Mouse (Mus musculus) adrenal gland, postnatal 4 days (tissue): Measurements from ENCODE around the gene Dnajc4. TPM values are rescaled to one million over a fixed set of nuclear protein-coding genes. Genes with fewer than 3 reads are reported as not detected.

Experiments
- DNase-seq, 2 experiments: peaks; one replicate each; pipeline ENCODE4 v3.0.0; 2021 to 2022; ENCODE audit warnings: low spot score in 2 of 2, mixed read lengths in 2 of 2
- total RNA-seq, 2 experiments: library from RNA; stranded (reverse); gene quantifications; 2 replicates each; pipeline ENCODE4 v1.2.3; 2021

The Dnajc4 gene
- total RNA-seq, 2 experiments from 2014 or later: 35.3 to 37.6 TPM

DNA sequence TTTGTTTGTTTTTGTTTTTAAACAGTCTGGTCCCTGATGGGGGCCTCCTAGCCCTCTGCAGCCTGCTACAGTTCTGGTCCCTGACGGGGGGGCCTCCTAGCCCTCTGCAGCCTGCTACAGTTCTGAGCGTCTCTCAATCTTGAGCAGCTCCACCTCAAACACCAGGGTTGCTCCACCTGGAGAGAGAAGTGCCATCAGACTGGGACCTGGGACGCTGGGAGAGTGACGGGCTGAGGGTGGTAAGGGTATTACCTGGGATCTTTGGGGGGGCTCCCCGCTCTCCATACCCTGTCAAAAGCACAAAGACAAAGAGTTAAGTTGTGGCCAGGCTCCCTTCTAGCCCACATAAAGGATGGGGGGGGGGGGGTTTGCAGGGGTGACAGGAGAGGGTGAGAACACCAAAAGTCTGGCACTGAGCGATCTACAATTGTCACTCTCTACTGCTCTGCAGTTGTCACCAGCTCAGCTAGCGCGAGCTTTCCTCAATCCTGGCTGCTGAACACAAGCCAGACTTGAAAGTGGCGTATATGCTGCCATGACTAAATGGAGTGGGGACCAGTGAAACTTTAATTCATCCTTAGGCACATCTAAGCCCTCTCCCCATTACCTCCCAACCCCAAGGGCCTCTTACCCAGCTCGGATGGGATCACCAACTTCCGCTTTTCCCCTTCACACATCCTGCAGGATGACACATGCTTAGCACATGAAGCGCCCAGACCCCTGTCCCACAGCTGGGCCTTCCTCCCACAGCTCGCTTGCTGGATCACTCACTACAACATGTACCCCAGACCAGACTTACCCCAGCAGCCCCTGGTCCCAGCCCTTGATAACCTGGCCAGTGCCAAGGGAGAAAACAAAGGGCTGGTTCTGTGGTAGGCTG is 14.4 kb downstream of the Dnajc4 start:
- DNase-seq: no peak

DNA sequence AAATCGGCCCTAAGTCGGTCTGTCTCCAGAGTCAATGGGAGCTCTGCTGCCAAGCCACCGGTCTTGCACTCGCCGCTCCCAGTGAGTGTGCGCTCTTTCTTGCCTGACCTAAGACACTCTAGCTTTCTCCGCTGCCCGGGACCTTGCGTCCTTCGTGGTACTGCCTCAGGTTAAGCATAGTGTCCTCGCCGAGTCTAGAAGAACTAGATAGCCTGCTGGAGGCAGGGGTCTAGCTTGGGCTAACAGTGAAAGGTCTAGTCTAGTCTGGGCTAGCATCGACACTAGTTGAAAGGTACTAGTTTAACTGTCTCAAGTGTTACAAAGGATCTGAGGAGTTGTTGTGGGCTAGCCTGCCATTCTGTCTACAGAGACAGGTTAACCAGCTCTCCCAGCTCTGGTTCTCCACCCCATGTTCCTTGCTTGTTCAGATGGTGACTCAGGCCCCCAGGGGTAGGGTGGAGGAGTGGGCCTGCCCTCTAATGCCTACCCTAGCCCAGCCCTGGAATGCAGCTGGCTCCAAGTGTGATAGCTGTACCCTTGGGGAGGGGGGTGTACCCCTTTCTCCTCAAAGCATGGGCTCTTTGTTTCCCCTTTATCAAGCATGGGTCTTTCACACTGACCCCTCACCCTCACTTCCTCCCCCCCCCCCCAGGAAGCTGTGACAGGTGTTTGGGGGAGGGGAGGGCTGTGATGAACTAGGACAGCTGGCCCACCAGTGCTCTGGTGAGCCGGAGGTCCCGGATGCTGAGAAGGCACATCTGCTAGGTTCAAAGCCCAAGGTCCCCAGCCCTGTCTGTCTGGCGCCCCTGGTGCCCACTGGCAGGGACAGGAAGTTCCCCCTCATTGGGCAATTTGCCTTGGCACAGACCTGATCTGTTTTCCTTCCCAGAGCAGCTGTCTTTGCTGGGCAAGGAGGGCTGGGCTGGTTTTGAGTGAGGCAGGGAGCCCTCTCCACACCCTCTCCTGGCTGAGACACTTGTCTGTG is 16.5 kb downstream of the Dnajc4 start, which contains the start of gene Plcb3:
Plcb3 (minus strand) TSS at position 934 of the 985 bp plus-strand sequence.
- peak in 1 of 2 experiments; percentile 52 for DNase-seq

DNA sequence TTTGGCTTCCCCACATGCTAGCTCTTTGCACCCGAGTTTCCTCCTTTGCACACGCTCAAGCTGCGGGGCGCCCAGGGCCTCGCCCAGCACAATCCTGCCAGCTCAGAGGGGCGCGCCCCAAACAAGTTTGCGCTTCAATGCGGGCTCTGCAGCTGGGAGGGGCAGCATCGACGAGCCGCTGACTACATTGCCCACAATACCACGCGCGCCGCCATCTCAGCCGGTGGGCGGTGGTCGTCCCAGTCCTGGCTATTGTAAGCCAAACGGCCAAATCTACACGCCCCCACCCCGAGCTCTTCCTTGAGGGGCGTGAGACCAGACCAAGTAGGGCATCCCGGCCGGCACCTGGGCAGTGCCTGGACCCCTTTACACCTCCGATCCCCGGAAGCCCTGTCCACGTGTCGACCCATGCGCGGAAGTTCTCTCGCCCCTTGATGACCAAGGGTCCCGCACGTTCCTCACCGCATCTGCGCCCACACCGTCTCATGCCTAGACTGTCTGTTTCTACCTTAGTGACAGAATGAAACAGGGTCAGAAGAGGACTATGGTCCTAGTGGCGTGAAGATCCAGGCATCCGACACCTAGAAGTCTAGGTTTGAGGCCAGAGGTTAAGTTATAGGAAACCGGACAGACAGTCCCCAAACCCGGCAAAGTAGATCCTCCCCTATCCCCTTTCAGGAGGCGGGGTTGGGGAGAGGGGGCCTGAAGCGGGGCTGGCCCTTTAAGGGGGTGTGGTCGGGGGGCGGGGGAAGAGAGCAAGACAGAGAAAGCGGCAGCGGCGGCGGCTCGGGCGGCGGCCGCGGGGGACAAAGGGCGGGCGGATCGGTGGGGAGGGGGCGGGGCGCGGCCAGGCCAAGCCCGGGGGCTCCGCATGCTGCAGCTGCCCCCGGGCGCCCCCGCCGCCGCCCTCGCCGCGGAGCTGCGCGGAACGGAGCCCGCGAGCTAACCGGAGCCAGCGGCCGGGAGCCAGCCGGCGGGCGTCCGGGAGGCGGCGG is 17.9 kb downstream of the Dnajc4 start, which contains the start of gene Ppp1r14b:
Ppp1r14b (plus strand) TSS at position 758 of the 995 bp plus-strand sequence.
- peak in 1 of 2 experiments; percentile 70 for DNase-seq

DNA sequence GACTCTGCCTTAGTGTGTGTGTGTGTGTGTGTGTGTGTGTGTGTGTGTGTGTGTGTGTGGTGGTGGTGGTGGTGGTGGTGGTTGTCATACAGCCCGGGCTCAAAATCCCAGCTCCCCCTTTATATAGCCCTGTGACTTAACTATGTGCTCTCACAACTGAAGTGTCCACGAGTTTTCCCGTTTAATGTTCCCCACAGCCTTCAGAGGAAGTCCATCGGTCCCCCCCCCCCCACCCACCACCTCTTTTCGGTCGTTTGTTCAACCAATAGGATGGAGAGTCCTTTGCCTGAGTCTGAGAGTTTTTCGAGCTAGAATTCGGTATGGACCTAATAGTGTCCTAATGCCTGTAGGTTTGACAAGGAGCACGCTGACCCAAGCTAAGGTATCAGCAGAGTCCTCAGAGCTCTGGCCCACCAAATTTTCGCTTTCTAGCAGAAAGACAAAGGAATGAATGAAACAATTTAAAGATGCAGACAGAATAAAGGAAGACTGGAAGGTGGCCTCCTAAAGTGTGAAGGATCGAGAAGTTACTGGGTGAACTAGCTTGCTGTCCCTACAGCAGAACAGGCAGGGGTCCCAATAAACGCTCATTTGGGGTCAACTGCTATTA is 18.7 kb downstream of the Dnajc4 start:
- DNase-seq: no peak

DNA sequence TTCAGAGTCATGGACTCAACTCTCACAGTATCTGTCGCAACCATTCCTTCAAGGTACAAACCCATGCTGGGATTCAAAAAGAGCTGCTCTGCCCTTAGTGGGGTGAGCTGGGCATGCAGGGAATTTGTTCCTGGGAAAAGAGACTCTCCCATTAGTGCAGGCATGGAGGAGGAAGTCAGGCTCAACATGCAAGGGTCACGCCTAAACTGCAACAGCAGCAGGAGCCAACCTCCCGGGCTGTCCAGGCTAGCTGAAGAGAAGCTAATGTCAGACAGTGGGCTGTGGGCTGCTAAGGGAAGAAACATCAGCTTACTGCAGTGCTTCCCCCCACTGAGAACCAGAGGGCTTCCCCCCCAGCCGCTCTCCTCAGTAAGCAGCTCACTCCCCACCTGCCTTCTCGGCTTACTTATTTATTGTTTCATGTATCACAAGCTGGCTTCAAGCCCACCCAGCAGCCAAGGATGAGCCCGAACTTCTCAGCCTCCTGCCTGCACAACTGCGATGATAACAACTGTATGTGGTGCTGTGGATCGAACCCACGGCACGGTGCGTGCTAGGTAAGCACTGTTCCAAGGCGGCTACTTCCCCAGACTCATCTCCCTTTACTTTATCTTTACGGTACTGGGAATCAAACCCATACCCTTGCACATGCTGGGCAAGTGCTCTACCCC is 20.0 kb downstream of the Dnajc4 start:
- DNase-seq: no peak

DNA sequence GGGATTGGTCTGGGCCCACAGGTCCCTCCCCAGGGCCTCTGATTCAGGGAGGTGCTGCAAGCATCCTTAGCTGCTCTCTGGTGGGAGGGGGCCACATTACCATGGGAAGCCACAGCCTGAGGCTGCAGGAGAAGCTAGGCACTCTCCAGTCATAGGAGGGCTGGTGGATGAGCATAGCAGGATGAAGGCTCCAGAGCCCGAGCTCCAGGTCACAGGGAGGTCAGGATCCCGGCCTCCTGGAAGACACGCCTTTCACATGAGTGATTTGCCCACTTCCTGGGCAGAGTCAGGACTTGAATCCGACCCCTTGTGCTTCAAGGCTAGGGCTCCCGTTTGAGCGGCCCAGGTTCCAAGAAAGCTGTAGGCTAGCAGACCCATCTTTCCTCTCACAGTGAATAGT is 20.7 kb downstream of the Dnajc4 start:
- DNase-seq: no peak

DNA sequence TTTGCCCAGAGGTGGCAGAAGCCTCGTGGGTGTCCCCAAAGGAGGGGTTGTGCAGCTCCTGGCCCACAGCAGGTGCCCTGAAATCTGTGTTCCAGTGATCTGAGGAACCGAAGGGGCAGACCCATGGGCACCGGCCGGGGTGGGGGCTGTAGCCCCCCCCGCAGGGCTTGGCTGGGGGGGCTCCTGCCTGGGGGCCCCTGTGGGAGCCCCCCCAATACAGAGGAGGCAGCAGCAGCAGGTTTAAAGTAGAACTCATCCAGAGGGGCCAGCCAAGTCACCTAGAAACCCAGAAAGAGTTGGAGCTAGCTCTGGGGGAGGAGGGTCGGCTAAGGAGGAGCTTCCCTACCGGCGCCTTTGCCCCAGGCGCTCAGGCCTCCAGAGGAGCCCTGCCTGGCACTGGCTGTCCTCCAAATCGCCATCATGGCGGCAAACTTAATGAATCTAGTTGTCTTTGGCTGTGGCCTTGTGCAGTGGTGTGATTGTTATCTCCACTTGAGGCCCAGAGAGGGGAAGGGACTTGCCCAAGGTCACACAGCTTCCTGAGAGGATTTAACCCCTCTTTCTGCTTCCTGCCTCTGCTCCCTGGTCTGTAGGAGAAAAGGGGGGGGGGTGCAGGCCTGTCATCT is 21.8 kb downstream of the Dnajc4 start:
- no peak for DNase-seq

DNA sequence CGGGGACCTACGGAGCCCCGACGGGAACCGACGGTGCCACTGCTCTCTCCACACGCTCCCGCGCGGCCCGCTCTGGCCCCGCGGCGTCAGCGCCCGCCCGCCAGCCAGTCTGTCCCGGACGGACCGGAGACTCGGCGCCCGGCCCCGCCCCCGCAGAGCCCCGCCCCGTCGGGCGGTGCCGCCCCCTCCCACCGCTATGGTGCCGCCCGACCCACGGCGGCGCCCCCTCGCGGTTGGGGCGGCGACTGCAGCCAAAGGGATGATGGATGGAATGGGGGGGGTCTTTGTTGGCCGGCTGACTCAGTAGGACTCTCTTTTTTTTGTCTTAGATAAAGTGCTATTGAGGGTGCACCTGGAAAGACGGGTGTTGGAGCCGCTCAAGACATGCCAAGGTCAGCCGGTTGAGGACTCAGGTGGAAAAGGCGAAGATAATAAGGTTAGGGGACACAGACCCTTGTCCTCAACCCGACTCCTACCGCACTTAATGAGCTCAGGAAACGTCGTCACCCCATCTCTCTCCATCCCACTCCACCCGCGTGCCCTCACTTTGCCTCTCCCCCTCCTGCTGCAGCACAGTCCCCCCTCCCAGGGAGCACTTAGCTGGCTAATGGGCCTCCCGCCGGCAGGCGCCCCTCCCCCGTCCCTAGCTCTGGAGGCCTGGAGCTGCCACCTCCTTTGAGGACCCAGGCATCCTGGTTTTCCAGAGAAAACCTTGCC is 22.5 kb downstream of the Dnajc4 start:
- DNase-seq: peak; percentile 66 to 73

DNA sequence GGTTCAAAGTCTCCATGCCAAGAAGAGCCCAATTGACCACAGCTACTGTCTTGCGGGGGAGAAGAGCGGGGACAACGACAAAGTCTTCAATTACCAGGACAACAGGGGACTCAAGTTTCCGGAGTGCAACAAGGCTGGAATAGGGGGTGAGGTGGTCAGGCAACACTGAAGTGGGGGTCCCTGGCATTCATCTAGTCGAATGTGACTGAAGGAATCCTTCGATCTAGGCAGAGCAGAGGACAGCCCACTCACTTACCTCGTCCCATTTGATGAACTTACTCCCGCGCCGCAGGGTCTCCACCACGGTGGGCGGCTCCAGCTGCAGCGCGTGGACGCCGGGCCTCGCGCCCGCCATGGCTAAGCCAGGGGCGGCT is 23.1 kb downstream of the Dnajc4 start:
- no peak for DNase-seq

DNA sequence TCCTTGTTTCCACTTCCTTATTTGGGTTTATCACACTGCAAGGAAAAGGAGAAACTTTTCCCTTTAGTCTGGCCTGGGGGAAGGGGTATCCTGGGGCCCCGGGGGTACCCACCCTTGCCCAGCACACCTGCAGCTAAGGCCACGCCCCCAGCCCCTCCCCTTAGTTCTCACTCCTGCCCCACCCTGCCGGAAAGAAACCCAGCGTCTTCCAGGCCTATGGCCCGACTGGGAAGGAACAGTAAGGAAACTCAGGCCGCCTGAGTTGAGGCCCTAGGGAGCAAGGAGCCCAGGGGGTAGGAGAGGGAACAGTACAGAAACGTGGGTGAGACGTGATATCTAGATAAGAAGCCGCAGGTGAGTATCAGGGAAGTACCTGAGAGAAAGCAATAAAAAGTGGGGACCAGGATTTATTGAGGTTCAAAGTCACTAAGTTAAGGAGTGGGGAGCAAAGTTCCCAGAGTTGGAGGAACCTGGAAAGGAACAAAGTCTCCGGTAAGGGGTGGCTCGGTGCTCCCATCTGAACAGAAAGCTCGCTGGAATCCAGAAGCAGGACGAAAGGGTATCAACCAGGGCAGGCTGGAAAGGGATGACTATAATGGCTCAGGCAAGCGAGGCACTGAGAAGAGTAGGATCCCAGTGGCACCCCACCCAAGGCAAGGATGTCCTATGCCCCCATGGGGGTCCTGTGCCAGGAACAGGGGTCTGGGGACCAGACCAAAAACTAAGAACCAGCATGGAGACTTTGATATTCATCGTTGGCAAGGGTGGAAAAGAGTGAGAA is 23.7 kb downstream of the Dnajc4 start:
- DNase-seq: no peak

DNA sequence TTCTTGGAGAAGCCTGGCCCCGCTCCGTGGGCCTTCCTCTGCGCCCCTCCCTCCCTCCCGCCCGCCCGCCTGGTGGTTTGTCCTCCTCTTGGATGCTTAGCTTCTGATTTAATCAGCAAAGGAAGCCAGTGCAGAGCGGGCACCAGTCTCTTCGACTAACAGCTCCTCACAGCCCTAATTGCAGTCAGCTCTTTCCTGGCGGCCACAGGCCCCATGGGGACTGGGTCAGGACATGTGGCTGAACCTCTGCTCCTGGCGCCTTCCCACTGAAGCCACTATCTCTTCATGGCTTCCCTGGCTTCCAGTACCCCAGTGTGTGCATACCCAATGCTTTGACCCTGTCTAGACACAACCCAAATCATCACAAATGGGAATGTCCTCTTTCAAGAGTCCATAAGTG is 35.9 kb downstream of the Dnajc4 start:
- no peak for DNase-seq

DNA sequence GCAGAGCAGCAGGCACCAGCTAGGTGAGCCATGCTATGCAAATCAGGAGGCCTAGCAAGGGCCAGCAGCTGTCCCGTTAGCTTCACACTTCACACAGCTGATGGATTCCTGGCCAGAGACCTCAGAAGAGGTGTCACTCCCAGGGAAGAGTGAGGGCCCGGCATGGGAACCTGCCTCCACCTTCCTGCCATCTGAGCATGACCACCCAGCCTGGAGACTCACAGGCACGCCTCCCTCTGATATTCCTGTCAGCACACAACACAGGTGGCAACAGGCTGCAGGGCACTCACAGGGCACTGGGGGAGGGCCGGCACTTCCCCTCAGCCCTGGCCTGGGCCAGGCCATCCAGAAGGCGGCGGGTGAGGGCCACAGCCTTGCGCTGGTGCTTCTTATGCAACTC is 36.9 kb downstream of the Dnajc4 start:
- no peak for DNase-seq

DNA sequence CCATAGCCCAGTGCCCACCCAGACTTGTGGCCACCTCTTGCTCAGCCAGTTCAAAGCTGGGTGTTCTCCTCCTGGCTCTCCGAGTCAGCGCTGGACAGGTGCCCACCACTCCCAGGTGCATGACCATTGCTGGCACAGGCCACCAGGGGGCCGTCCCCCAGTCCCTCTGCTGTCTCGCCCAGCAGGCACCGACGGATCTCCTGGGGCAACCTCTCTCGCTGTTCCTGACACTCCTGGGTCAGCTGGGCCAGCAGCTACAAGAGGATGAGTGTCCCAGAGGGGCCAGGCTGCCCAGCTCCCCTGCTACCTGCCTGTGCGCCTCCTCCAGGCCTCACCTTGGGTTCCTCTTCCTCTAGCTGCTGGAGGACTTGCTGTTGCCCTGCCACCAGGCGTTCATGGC is 38.3 kb downstream of the Dnajc4 start:
- no peak for DNase-seq

DNA sequence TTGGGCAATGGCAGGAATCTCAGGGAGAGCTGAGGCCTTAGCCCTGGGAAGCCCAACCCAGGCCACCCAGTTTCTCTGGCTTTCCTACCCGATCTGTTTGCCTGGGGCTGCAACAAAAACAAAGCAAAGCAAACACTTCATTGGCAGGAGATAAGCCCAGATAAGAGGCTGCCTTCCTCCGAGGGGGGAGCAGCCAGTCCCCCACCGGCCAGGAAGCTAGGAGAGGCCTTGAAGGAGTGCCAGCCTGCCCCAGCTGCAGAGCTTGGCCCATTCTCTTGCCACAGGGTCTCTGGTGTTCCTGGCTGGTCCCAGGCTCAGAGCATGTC is 39.7 kb downstream of the Dnajc4 start:
- peak in 1 of 2 experiments; percentile 49 for DNase-seq

DNA sequence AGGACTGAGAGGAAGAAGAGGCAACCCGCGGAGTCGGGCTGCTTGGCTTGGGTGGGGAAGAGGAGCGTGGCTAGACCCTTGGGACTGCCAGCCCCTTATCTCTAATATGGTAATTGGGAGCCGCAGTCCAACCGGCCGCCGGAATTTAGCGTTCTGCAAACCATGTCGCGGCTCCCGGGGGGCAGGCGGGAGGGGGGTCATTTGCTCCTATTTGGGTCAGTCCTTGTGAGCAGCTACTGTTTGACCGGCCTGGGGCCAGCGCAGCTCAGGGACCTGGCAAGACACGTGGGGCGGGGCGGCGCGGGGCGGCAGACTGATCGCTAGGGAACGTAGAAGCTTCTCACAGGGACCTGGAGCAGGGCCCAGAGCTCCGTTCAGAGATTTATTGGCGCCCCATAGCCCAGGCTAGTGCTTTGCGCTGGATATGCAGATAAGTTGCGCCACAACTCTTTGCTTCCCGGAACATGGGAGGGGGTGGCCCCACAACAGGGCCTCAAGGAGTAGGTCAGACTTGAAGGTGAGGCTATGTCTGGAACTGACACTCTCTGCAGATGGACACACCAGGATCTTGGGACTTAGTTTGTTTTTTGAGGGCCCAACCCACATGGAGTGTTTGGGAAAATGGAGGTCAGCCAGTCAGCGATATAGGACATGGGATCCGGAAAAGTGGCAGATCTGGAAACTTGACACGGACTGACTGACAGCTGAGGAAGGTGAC is 40.2 kb downstream of the Dnajc4 start:
- peak; percentile 71 to 73 for DNase-seq

DNA sequence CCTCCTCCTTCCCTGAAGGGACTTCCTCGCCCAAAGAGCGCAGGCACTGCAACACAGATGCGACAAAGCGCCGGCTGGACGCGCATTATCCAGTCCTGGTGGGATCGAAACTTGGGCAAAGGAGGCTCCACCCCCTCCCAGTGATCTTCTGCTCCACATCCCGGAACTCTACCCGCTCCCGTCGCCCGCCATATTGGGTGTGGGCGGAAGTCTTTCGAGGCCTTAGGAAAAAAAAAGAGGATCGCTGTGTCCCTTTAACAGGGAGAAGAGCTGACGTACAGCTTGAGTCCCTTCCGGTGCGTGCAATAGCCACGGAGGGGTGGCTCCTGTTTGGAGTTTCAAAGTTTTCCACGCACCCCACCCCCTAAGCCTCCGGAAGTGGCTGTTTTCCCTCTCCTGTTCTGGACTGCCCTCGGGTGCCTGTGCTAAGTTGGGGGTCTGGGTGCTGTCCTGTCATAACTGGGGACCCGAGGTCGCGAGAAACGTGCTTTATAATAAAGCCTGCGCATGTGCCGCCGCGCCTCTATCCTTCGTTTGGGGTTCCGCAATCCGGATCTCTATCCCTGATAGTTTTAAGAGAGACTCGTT is 40.9 kb downstream of the Dnajc4 start:
- peak; percentile 70 to 83 for DNase-seq
